Comparison of ENCODE assay signal across 16 mouse cellular contexts in genomic region chr5:4024727-4025126, GRCm38 (mm10).
A peak's percentile ranks its signal among the peaks of the same experiment; 100 is the strongest.
DNase-seq lines count a peak whose midpoint lies in the region; ATAC-seq and TF ChIP-seq lines count a peak whose summit lies in the region.
"Had no signal": no experiment of that assay in that cellular context is flagged by ENCODE, and none has a peak within 500 bp of the region (broad histone marks: within the 10 kb centered on the region; RNA-seq: fewer than 3 reads in every experiment).

No protein-coding gene starts in this region.

- intact Hi-C loops in heart, postnatal 10 days (cut with DNase I), result no loop called here

- peaks cover 3% of the 10 kb centered on the region; the same call in 1 of the 2 replicates for H3K9me3 ChIP-seq in heart, embryonic 12.5 days (replicated peaks)
- H3K9me3 ChIP-seq in liver, postnatal 0 days (ENCODE audit: low read length), result no peaks in the 10 kb centered on the region
- no peaks in the 10 kb centered on the region for H3K9me3 ChIP-seq in stomach, embryonic 16.5 days (replicated peaks; ENCODE audit: control insufficient read depth, low read length)
- H3K9me3 ChIP-seq: forebrain, embryonic 12.5 days; hindbrain, embryonic 10.5 days; liver, embryonic 13.5 days; neural tube, embryonic 12.5 days had no signal

- H3K4me2 ChIP-seq in heart, embryonic 12.5 days, result no peak overlapping the region
- no peak overlapping the region for H3K4me2 ChIP-seq in liver, postnatal 0 days (ENCODE audit: low read depth, low read length)
- H3K4me2 ChIP-seq in stomach, embryonic 16.5 days (ENCODE audit: low read depth, low read length), result peak overlapping the region; percentile 33
- H3K4me2 ChIP-seq: forebrain, embryonic 12.5 days; liver, embryonic 13.5 days; neural tube, embryonic 12.5 days had no signal

- no peak for TF ChIP-seq CTCF in liver, postnatal 0 days (IDR thresholded peaks at IDR 0.05; ENCODE audit: low read depth)
- TF ChIP-seq CTCF in embryonic fibroblast, embryonic 13.5 days (IDR thresholded peaks at IDR 0.05; ENCODE audit: borderline replicate concordance, insufficient read depth, low read length), result no peak

- H3K9ac ChIP-seq in heart, embryonic 12.5 days, result no peak overlapping the region
- no peak overlapping the region for H3K9ac ChIP-seq in liver, postnatal 0 days (replicated peaks)
- no peak overlapping the region for H3K9ac ChIP-seq in stomach, embryonic 16.5 days (ENCODE audit: low read length)
- H3K9ac ChIP-seq: forebrain, embryonic 12.5 days; liver, embryonic 13.5 days; neural tube, embryonic 12.5 days had no signal

- no peak overlapping the region for H3K4me3 ChIP-seq in heart, embryonic 12.5 days
- H3K4me3 ChIP-seq in liver, postnatal 0 days (ENCODE audit: low read depth, low read length), result no peak overlapping the region
- no peak overlapping the region for H3K4me3 ChIP-seq in embryonic fibroblast, embryonic 13.5 days (ENCODE audit: insufficient read depth, low read length)
- H3K4me3 ChIP-seq in stomach, embryonic 16.5 days (replicated peaks; ENCODE audit: low read length), result no peak overlapping the region
- H3K4me3 ChIP-seq: forebrain, embryonic 12.5 days; hindbrain, embryonic 10.5 days; layer of hippocampus, adult 2 months; liver, embryonic 13.5 days; neural tube, embryonic 12.5 days had no signal

- no peaks in the 10 kb centered on the region for H3K27me3 ChIP-seq in heart, embryonic 12.5 days (replicated peaks)
- H3K27me3 ChIP-seq in liver, postnatal 0 days (ENCODE audit: insufficient read depth, low read length), result no peaks in the 10 kb centered on the region
- no peaks in the 10 kb centered on the region for H3K27me3 ChIP-seq in stomach, embryonic 16.5 days (ENCODE audit: control insufficient read depth, insufficient read depth, low read length)
- H3K27me3 ChIP-seq: forebrain, embryonic 12.5 days; liver, embryonic 13.5 days; neural tube, embryonic 12.5 days had no signal

- peaks cover 23% of the 10 kb centered on the region for H3K36me3 ChIP-seq in heart, embryonic 12.5 days
- 0 out of 2 replicates have a peak, but pooled peaks cover 1% of the 10 kb centered on the region for H3K36me3 ChIP-seq in liver, postnatal 0 days (replicated peaks; ENCODE audit: insufficient read depth, low read length)
- peaks cover 3% of the 10 kb centered on the region; the same call in 1 of the 2 replicates for H3K36me3 ChIP-seq in stomach, embryonic 16.5 days (ENCODE audit: control insufficient read depth, insufficient read depth, low read length)

- no peak for TF ChIP-seq POLR2A in embryonic fibroblast, embryonic 13.5 days (IDR thresholded peaks at IDR 0.05; ENCODE audit: low read depth, low read length)

- peaks cover 26% of the 10 kb centered on the region for H3K4me1 ChIP-seq in heart, embryonic 12.5 days (replicated peaks)
- no peaks in the 10 kb centered on the region for H3K4me1 ChIP-seq in liver, postnatal 0 days (ENCODE audit: insufficient read depth)
- H3K4me1 ChIP-seq in embryonic fibroblast, embryonic 13.5 days (ENCODE audit: control insufficient read depth, insufficient read depth, low read length), result peaks cover 10% of the 10 kb centered on the region; the same call in 1 of the 2 replicates
- peaks cover 7% of the 10 kb centered on the region; the same call in 1 of the 2 replicates for H3K4me1 ChIP-seq in stomach, embryonic 16.5 days (ENCODE audit: control insufficient read depth, insufficient read depth, low read length)
- H3K4me1 ChIP-seq: forebrain, embryonic 12.5 days; hindbrain, embryonic 10.5 days; liver, embryonic 13.5 days had no signal

- TF ChIP-seq EP300 in liver, postnatal 0 days (IDR thresholded peaks at IDR 0.05; ENCODE audit: low read depth), result no peak

- 0 out of 2 replicates have a peak overlapping the region, but pooled peaks have one; percentile 43 for H3K27ac ChIP-seq in heart, embryonic 12.5 days (ENCODE audit: poor library complexity, severe bottlenecking)
- no peak overlapping the region for H3K27ac ChIP-seq in liver, postnatal 0 days (ENCODE audit: low read depth)
- H3K27ac ChIP-seq in embryonic fibroblast, embryonic 13.5 days (ENCODE audit: insufficient read depth, low read length), result peak overlapping the region; percentile 49; the same call in 1 of the 2 replicates
- no peak overlapping the region for H3K27ac ChIP-seq in stomach, embryonic 16.5 days (ENCODE audit: low read length)
- H3K27ac ChIP-seq: forebrain, embryonic 12.5 days; hindbrain, embryonic 10.5 days; layer of hippocampus, adult 2 months; liver, embryonic 13.5 days; neural tube, embryonic 12.5 days had no signal

- WGBS in heart, embryonic 12.5 days, result 74% methylated on average over 4 of the region's 4 CpGs
- WGBS in liver, postnatal 0 days (ENCODE audit: insufficient replicate concordance), result 70% methylated on average over 4 of the region's 4 CpGs
- whole genome bisulfite sequencing in stomach, embryonic 16.5 days, result 34% methylated on average over 4 of the region's 4 CpGs

- no peak for DNase-seq in heart, postnatal 10 days
- no peak for DNase-seq in liver, postnatal 0 days
- DNase-seq in liver, result no peak
- no peak for DNase-seq in urinary bladder, postnatal 10 days (ENCODE audit: low spot score)
- DNase-seq: cerebellum, postnatal 14 days; kidney, adult 11 months; liver, embryonic 13.5 days; thymus, postnatal 36 days had no signal

- ATAC-seq in heart, embryonic 12.5 days (ENCODE audit: insufficient number of reproducible peaks, low FRiP score), result no peak
- ATAC-seq in liver, postnatal 0 days, result 0 out of 2 replicates have a peak, but pooled peaks have one; percentile 17
- no peak for ATAC-seq in stomach, embryonic 16.5 days (ENCODE audit: insufficient read depth, low FRiP score)
- ATAC-seq: midbrain, embryonic 16.5 days had no signal

Comparison
In these comparisons a context has a peak if more than half of its experiments do, and no peak if none do; other contexts are left out.
1. H3K27ac ChIP-seq: peak in heart, embryonic 12.5 days (single experiment) and embryonic fibroblast, embryonic 13.5 days (single experiment); none in liver, postnatal 0 days (single experiment) and stomach, embryonic 16.5 days (single experiment).